ENCODE assay signal across 17 mouse cellular contexts in genomic region chr11:7282981-7283380, GRCm38 (mm10).
"Had no signal": no experiment of that assay in that cellular context is flagged by ENCODE, and none has a peak within 500 bp of the region (broad histone marks: within the 10 kb centered on the region; RNA-seq: fewer than 3 reads in every experiment).

No protein-coding gene starts in this region.

- H3K4me2 ChIP-seq: liver, embryonic 13.5 days; midbrain, embryonic 12.5 days; midbrain, embryonic 15.5 days; neural tube, embryonic 13.5 days had no signal

- DNase-seq: kidney, adult 9 months; kidney, postnatal 25 days; layer of hippocampus, adult 9-11 months; left cerebral cortex, postnatal 4 days; liver, embryonic 13.5 days; lung, adult 2 months; lung, postnatal 14 days; lung, postnatal 4 days; retina, postnatal 1 day; right cerebral cortex, postnatal 25 days; thymus, adult 18-20 months; thymus, postnatal 36 days had no signal

- H3K27ac ChIP-seq: layer of hippocampus, adult 2 months; liver, embryonic 13.5 days; midbrain, embryonic 12.5 days; midbrain, embryonic 15.5 days; neural tube, embryonic 13.5 days had no signal

- H3K4me1 ChIP-seq: liver, embryonic 13.5 days; midbrain, embryonic 12.5 days; midbrain, embryonic 15.5 days; neural tube, embryonic 13.5 days had no signal

- ATAC-seq: midbrain, embryonic 15.5 days had no signal

- H3K36me3 ChIP-seq: liver, embryonic 13.5 days; midbrain, embryonic 12.5 days; midbrain, embryonic 15.5 days; neural tube, embryonic 13.5 days had no signal

- H3K9ac ChIP-seq: liver, embryonic 13.5 days; midbrain, embryonic 12.5 days; midbrain, embryonic 15.5 days; neural tube, embryonic 13.5 days had no signal

- H3K9me3 ChIP-seq: liver, embryonic 13.5 days; midbrain, embryonic 12.5 days; midbrain, embryonic 15.5 days; neural tube, embryonic 13.5 days had no signal

- H3K27me3 ChIP-seq: liver, embryonic 13.5 days; midbrain, embryonic 12.5 days; midbrain, embryonic 15.5 days; neural tube, embryonic 13.5 days had no signal

- H3K4me3 ChIP-seq: layer of hippocampus, adult 2 months; liver, embryonic 13.5 days; midbrain, embryonic 12.5 days; midbrain, embryonic 15.5 days; myocyte; neural tube, embryonic 13.5 days had no signal
